Comparison of ENCODE assay signal across 10 mouse cellular contexts in the genomic region with DNA sequence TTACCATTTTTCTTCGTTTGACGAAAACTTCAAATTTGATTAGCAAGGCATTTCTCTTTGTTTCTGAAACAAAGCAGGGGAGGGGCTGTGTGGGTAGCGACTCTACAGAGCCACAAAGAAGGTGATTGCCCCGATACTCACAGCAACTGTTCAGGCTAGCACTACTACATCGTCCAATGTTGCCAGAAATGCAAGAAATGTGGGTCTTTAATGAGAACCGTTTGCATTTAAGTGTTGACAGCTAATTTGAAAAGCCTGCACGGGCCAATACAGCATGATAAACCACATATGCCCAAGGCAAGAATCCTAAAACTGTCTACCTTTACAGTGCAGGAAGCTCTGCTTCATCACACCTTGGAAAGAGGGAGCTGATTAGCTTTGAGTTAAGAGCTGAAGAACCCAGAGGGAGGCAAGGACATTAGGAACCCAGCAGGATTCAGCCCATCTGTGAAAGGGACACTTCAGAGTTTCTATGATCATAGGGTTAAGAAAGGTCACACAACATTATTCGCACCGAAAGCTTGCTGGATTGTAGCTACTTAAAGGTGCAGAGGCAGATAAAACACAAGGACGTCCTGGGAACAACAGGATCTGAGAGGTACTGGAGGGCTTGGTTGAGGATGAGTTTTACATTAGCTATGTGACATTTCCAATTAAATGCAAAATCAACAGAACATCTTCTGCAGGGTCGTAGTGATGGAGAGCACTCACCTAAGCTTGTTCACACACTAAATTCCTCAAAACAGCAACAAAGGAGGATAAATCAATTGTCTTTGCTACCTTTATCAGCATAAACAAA.
A peak's percentile ranks its signal among the peaks of the same experiment; 100 is the strongest.
DNase-seq lines count a peak whose midpoint lies in the region; ATAC-seq and TF ChIP-seq lines count a peak whose summit lies in the region.
"Had no signal": no experiment of that assay in that cellular context is flagged by ENCODE, and none has a peak within 500 bp of the region (broad histone marks: within the 10 kb centered on the region; RNA-seq: fewer than 3 reads in every experiment).

No protein-coding gene starts in this region.

- H3K4me2 ChIP-seq in forebrain, embryonic 15.5 days (replicated peaks): peak overlapping the region; percentile 28
- no peak overlapping the region for H3K4me2 ChIP-seq in midbrain, embryonic 11.5 days

- no peak for TF ChIP-seq CTCF in cerebellum, adult 2 months (IDR thresholded peaks at IDR 0.05; ENCODE audit: borderline replicate concordance, insufficient read depth, low read depth, low read length)

- peaks cover 7% of the 10 kb centered on the region; the same call in 1 of the 2 replicates for H3K4me1 ChIP-seq in cerebellum, adult 2 months (ENCODE audit: control insufficient read depth, insufficient read depth, low read length)
- H3K4me1 ChIP-seq in forebrain, embryonic 15.5 days: peaks cover 18% of the 10 kb centered on the region
- peaks cover 7% of the 10 kb centered on the region; the same call in 1 of the 2 replicates for H3K4me1 ChIP-seq in midbrain, embryonic 11.5 days (ENCODE audit: control insufficient read depth, insufficient read depth, low read length)

- 0 out of 2 replicates have a peak overlapping the region, but pooled peaks have one; percentile 13 for H3K9ac ChIP-seq in forebrain, embryonic 15.5 days (replicated peaks)
- no peak overlapping the region for H3K9ac ChIP-seq in midbrain, embryonic 11.5 days (ENCODE audit: low read length)
- H3K9ac ChIP-seq: heart, embryonic 15.5 days; lung, embryonic 15.5 days had no signal

- DNase-seq in brain, adult 2 months (ENCODE audit: low read depth, low spot score): peak; percentile 16
- peak; percentile 14 to 17 for DNase-seq in cerebellum, adult 2 months
- peak; percentile 88 for DNase-seq in midbrain, embryonic 11.5 days (ENCODE audit: low spot score, missing footprints)
- no peak for DNase-seq in kidney, postnatal 10 days
- no peak for DNase-seq in lung, postnatal 14 days
- DNase-seq: thymus, postnatal 25 days had no signal

- no peaks in the 10 kb centered on the region for H3K36me3 ChIP-seq in forebrain, embryonic 15.5 days
- H3K36me3 ChIP-seq in midbrain, embryonic 11.5 days (ENCODE audit: control insufficient read depth, insufficient read depth, low read length): no peaks in the 10 kb centered on the region
- H3K36me3 ChIP-seq: heart, embryonic 15.5 days; lung, embryonic 15.5 days had no signal

- no peaks in the 10 kb centered on the region for H3K27me3 ChIP-seq in cerebellum, adult 2 months (ENCODE audit: control insufficient read depth, insufficient read depth, low read length)
- no peaks in the 10 kb centered on the region for H3K27me3 ChIP-seq in forebrain, embryonic 15.5 days
- no peaks in the 10 kb centered on the region for H3K27me3 ChIP-seq in midbrain, embryonic 11.5 days (ENCODE audit: control insufficient read depth, insufficient read depth, low read length)
- H3K27me3 ChIP-seq: heart, embryonic 15.5 days; lung, embryonic 15.5 days had no signal

- H3K9me3 ChIP-seq in forebrain, embryonic 15.5 days: no peaks in the 10 kb centered on the region
- no peaks in the 10 kb centered on the region for H3K9me3 ChIP-seq in midbrain, embryonic 11.5 days (ENCODE audit: control insufficient read depth, low read length)
- H3K9me3 ChIP-seq: heart, embryonic 15.5 days; lung, embryonic 15.5 days had no signal

- WGBS in cerebellum, adult 2 months: 33% methylated on average over 11 of the region's 11 CpGs
- WGBS in forebrain, embryonic 15.5 days: 13% methylated on average over 11 of the region's 11 CpGs
- 27% methylated on average over 11 of the region's 11 CpGs for WGBS in midbrain, embryonic 11.5 days

- ATAC-seq in forebrain, embryonic 15.5 days (replicated peaks): peak; percentile 84
- peak; percentile 35 for ATAC-seq in midbrain, embryonic 11.5 days (ENCODE audit: low FRiP score)
- no peak for ATAC-seq in erythroblast, adult 5-6 weeks (replicated peaks; ENCODE audit: low FRiP score, poor library complexity, severe bottlenecking)

- no peak for TF ChIP-seq POLR2A in cerebellum, adult 2 months (IDR thresholded peaks at IDR 0.05; ENCODE audit: borderline replicate concordance, insufficient read depth, low read length)

- no peak overlapping the region for H3K27ac ChIP-seq in cerebellum, adult 2 months (ENCODE audit: insufficient read depth, low read length)
- H3K27ac ChIP-seq in forebrain, embryonic 15.5 days (replicated peaks): peak overlapping the region; percentile 79
- no peak overlapping the region for H3K27ac ChIP-seq in midbrain, embryonic 11.5 days (ENCODE audit: low read depth, low read length)
- H3K27ac ChIP-seq: heart, embryonic 15.5 days; lung, embryonic 15.5 days had no signal

- H3K4me3 ChIP-seq in cerebellum, adult 2 months (replicated peaks; ENCODE audit: insufficient read depth, low read depth, low read length): no peak overlapping the region
- no peak overlapping the region for H3K4me3 ChIP-seq in forebrain, embryonic 15.5 days
- no peak overlapping the region for H3K4me3 ChIP-seq in midbrain, embryonic 11.5 days (ENCODE audit: low read depth, low read length)
- H3K4me3 ChIP-seq: heart, embryonic 15.5 days; lung, embryonic 15.5 days had no signal

Comparison
In these comparisons a context has a peak if more than half of its experiments do, and no peak if none do; other contexts are left out.
1. DNase-seq: peak in brain, adult 2 months (single experiment), cerebellum, adult 2 months (2 of 2) and midbrain, embryonic 11.5 days (single experiment); none in kidney, postnatal 10 days (single experiment) and lung, postnatal 14 days (single experiment).